Mouse (Mus musculus) ES-E14 (cell line): Measurements from ENCODE around the gene Smc6.

Source experiments
- CHD2 ChIP-seq: IDR thresholded peaks from 2 replicates; pipeline ENCODE4 v1.6.1; 2014; ENCODE audit warnings: mild to moderate bottlenecking, low read depth, low read length, inconsistent platforms
- HCFC1 ChIP-seq: IDR thresholded peaks from 2 replicates; pipeline ENCODE4 v1.6.1; 2012; ENCODE audit warnings: low read length, inconsistent platforms, borderline replicate concordance; ENCODE audit not compliant: insufficient read depth
- MAFK ChIP-seq: IDR thresholded peaks from 2 replicates; pipeline ENCODE4 v1.6.1; 2014; ENCODE audit warnings: mild to moderate bottlenecking, low read depth, low read length, inconsistent platforms; ENCODE audit not compliant: insufficient read depth
- ZNF384 ChIP-seq: IDR thresholded peaks from 2 replicates; pipeline ENCODE4 v1.6.1; 2012; ENCODE audit warnings: low read depth, low read length, inconsistent platforms

GRCm38 (mm10) chr12:11349870-11350269 is 84.2 kb downstream of the Smc6 start:
- TF ChIP-seq ZNF384: no peak
- no peak for TF ChIP-seq HCFC1
- no peak for TF ChIP-seq CHD2
- TF ChIP-seq MAFK: no peak
